Mouse (Mus musculus): ENCODE data around the gene Capzb.

The Capzb gene

GRCm38 (mm10) chr4:139234261-139234660 is 41.6 kb downstream of the Capzb start:
- no peak for DNase-seq (ENCODE audit: low spot score in 2 of 2)

GRCm38 (mm10) chr4:139235556-139235955 is 42.9 kb downstream of the Capzb start:
- no peak for DNase-seq (ENCODE audit: low spot score in 2 of 2)

GRCm38 (mm10) chr4:139238612-139239011 is 45.9 kb downstream of the Capzb start:
- DNase-seq (ENCODE audit: low spot score in 2 of 2) = no peak

- DNase-seq (ENCODE audit: low spot score in 2 of 2) = no peak
These were observed 47.6 kb downstream of the Capzb start for GRCm38 (mm10) chr4:139240334-139240733.

GRCm38 (mm10) chr4:139241678-139242606 is 49.2 kb downstream of the Capzb start:
- DNase-seq (ENCODE audit: low spot score in 2 of 2) = no peak

- DNase-seq (ENCODE audit: low spot score in 2 of 2) = no peak
These were observed 49.9 kb downstream of the Capzb start for GRCm38 (mm10) chr4:139242607-139242955.

GRCm38 (mm10) chr4:139244176-139244575 is 51.5 kb downstream of the Capzb start:
- no peak for DNase-seq (ENCODE audit: low spot score in 2 of 2)

- no peak for DNase-seq (ENCODE audit: low spot score in 2 of 2)
These were observed 52.1 kb downstream of the Capzb start for GRCm38 (mm10) chr4:139244766-139245165.

GRCm38 (mm10) chr4:139245534-139245933 is 52.8 kb downstream of the Capzb start:
- DNase-seq (ENCODE audit: low spot score in 2 of 2) = no peak

GRCm38 (mm10) chr4:139246130-139246877 is 53.6 kb downstream of the Capzb start:
- no peak for DNase-seq (ENCODE audit: low spot score in 2 of 2)

- no peak for DNase-seq (ENCODE audit: low spot score in 2 of 2)
These were observed 55.3 kb downstream of the Capzb start for GRCm38 (mm10) chr4:139247966-139248365.

GRCm38 (mm10) chr4:139248736-139249135 is 56.0 kb downstream of the Capzb start:
- no peak for DNase-seq (ENCODE audit: low spot score in 2 of 2)

- no peak for DNase-seq (ENCODE audit: low spot score in 2 of 2)
These were observed 57.3 kb downstream of the Capzb start for GRCm38 (mm10) chr4:139250043-139250442.

- no peak for DNase-seq (ENCODE audit: low spot score in 2 of 2)
These were observed 58.2 kb downstream of the Capzb start for GRCm38 (mm10) chr4:139250886-139251285.

GRCm38 (mm10) chr4:139252051-139252760 is 59.5 kb downstream of the Capzb start:
- peak; percentile 41 to 68 for DNase-seq (ENCODE audit: low spot score in 2 of 2)

- no peak for DNase-seq (ENCODE audit: low spot score in 2 of 2)
These were observed 60.5 kb downstream of the Capzb start for GRCm38 (mm10) chr4:139253206-139253605.

- no peak for DNase-seq (ENCODE audit: low spot score in 2 of 2)
These were observed 63.4 kb downstream of the Capzb start for GRCm38 (mm10) chr4:139256146-139256545.

- DNase-seq (ENCODE audit: low spot score in 2 of 2) = no peak
These were observed 64.0 kb downstream of the Capzb start for GRCm38 (mm10) chr4:139256708-139257107.

GRCm38 (mm10) chr4:139258621-139259301 is 66.1 kb downstream of the Capzb start:
- no peak for DNase-seq (ENCODE audit: low spot score in 2 of 2)

- DNase-seq (ENCODE audit: low spot score in 2 of 2) = no peak
These were observed 66.7 kb downstream of the Capzb start for GRCm38 (mm10) chr4:139259302-139259871.

GRCm38 (mm10) chr4:139262981-139263380 is 70.3 kb downstream of the Capzb start:
- no peak for DNase-seq (ENCODE audit: low spot score in 2 of 2)
